Mouse (Mus musculus) common myeloid progenitor, adult 5-6 weeks (primary cell): Measurements from ENCODE around the gene Lysmd1. TPM values are rescaled to one million over a fixed set of nuclear protein-coding genes. Genes with fewer than 3 reads are reported as not detected.

Source experiments
- ATAC-seq: replicated peaks from 2 replicates; pipeline ENCODE4 v1.8.0; 2016; ENCODE audit warnings: low read depth, mild to moderate bottlenecking, moderate TSS enrichment, inconsistent platforms; ENCODE audit not compliant: poor library complexity, severe bottlenecking
- total RNA-seq: library from RNA; stranded (forward); fragments of 200-1000, 187-1606 nt; gene quantifications from 2 replicates; pipeline ENCODE4 v1.2.3, GENCODE M21; 2017

Gene Lysmd1
- total RNA-seq, 1 experiment from 2014 or later, result 6.9 TPM

DNA sequence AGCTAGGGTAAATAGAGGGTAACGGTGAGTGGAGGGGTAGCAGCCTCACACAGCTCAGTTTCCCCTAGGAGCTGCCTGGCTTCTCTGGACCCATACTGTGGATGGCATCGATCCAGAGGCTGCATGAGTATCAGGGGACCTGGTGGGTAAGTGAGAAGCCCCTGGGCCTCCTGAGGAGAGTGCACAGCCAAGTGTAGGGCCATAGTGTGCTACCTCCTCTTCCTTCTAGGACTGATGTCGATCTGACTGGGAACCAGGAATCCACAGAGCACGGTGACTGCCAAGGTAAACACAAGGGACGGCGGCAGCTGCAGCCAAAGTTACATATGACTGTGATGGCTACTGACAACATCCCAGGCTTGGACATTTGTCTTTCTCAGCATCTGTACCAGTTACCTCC, 37.2 kb downstream of the Lysmd1 start:
- no peak for ATAC-seq

DNA sequence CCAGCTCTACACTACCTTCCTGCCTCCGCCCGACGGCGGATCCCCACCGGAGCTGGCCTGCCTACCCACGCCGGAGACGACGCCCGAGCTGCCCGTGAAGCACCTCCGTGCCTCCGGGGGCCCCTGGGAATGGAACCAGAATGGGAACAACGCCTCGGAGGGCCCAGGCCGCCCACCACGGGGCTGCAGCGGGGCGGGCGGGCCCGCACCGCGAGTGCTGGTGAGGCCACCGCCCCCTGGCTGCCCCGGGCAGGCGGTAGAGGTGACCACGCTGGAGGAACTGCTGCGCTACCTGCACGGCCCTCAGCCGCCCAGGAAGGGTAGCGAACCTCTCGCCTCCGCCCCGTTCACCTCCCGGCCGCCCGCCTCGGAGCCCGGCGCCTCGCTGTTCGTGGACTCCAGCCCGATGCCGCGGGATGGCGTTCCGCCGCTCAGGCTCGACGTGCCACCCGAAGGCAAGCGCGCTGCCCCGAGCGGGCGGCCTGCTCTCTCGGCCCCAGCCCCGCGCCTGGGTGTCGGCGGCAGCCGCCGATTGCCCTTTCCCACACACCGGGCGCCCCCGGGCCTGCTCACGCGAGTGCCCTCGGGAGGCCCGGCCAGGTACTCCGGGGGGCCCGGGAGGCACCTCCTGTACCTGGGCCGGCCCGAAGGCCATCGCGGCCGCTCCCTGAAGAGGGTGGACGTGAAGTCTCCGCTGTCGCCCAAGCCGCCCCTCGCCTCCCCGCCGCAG, 38.8 kb downstream of the Lysmd1 start:
- ATAC-seq, result no peak

GRCm38 (mm10) chr3:95173256-95173949, 39.5 kb downstream of the Lysmd1 start:
- ATAC-seq, result peak; percentile 29

DNA sequence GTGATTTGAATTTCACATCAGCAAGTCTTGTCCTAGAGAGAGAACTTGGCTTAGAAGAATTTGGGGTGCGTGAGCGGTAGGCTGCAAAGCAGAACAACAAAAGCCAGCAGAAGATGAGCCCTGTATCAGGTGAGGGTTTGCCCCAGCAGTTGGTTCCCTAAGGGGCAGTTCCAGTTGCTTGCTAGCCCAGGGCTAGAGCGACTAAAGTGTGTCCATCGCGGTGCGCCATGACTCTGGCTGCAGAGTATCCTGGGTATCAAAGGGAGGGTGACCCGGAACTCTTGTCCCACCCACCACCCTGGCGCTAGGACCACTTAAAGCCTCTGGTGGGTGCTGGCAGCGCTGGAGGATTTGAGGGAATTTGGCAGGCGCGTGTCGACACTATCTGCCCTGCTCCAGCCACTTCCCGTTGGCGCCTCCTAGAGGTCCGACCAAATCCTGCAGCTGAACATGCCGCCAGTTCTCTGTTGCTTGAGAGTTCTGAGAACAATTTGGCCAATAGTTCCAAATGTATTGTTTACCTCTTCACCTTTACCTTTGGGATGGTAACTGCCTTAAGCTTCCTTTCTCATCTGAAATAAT, 40.2 kb downstream of the Lysmd1 start:
- ATAC-seq, result peak; percentile 87

GRCm38 (mm10) chr3:95176500-95176899, 42.6 kb downstream of the Lysmd1 start:
- no peak for ATAC-seq

- ATAC-seq, result no peak
Measured at GRCm38 (mm10) chr3:95177583-95177982, 43.7 kb downstream of the Lysmd1 start.

DNA sequence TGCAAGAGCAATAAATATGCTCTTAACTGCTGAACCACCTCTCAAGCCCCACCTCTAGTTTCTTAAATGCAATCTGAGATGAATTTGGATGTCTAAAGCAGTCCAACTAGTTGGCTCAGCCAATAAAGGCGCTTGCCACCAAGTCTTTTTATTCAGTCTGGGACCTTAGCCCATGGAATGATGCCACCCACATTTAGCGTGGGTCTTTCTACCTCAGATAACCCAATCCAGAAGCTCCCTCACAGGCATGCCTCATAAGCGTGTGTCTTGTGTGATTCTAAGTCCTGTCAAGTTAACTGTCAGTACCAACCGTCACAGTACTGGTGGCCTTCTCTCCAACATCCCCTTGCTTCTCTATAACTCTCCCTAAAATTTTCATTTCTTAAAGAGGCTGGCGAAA, 45.1 kb downstream of the Lysmd1 start:
- no peak for ATAC-seq

- ATAC-seq, result no peak
Measured at GRCm38 (mm10) chr3:95179890-95180289, 46.0 kb downstream of the Lysmd1 start.

GRCm38 (mm10) chr3:95181841-95182240, 48.0 kb downstream of the Lysmd1 start:
- ATAC-seq, result no peak

GRCm38 (mm10) chr3:95184796-95185577, 51.1 kb downstream of the Lysmd1 start:
- ATAC-seq, result no peak

DNA sequence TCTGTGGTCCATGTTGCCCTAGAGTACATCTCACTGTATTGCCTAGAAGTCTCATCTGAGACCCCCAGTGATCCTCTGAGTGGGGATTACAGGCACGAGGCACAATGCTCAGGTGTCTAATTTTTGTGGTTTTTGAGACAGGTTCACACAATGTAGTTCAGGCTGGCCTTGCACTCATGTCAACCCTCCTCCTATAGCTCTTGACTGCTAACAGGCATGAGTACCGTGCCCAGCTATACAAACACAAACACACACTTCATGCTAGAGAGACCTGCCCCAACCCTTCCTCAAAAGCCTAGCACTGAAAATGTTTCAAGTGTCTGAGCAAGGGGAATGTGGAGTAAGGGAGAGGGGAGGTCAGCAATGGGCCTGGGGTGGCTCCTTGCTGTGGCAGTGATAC, 52.2 kb downstream of the Lysmd1 start:
- ATAC-seq, result no peak

DNA sequence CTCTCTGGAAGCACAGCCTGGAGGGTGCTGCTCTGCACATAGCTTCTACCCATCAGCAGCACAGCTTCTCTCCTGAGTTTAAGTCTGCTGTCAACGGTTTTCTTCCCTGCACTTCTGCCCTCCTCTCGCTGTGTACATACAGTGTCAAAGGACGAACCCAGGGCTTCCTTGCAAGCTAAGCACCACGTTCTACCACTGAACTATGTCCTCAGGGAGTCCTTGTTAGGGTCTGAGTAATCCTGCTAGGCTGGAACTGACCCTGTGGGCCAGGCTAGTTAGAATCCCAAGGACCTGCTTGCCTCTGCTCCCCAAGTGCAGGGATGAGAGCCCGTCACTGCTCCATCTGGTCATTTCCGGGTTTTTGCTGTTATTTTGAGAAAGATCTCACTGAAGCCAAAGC, 53.0 kb downstream of the Lysmd1 start:
- no peak for ATAC-seq

Other genes starting within 250 kb of the Lysmd1 start
- gene Psmb4, start 247.1 kb upstream of the Lysmd1 start, total RNA-seq, result 192 and 193 TPM in 2 replicates
- gene Selenbp1, start 201.0 kb upstream of the Lysmd1 start, total RNA-seq, result 41.5 and 57.4 TPM in 2 replicates
- gene Rfx5, start 180.0 kb upstream of the Lysmd1 start, total RNA-seq, result 24.3 and 27.3 TPM in 2 replicates
- gene Pi4kb, start 159.4 kb upstream of the Lysmd1 start, total RNA-seq, result 11.6 and 43.0 TPM in 2 replicates
- 18.2 and 20.6 TPM in 2 replicates for gene Zfp687, start 118.6 kb upstream of the Lysmd1 start, total RNA-seq
- gene Psmd4, start 91.5 kb upstream of the Lysmd1 start, total RNA-seq, result 210 and 232 TPM in 2 replicates
- 13.3 and 19.2 TPM in 2 replicates for gene Pip5k1a, start 27.2 kb upstream of the Lysmd1 start, total RNA-seq
- gene Vps72, start 23.1 kb upstream of the Lysmd1 start, total RNA-seq, result 82.0 and 161 TPM in 2 replicates
- gene Tmod4, start 9.6 kb upstream of the Lysmd1 start, total RNA-seq, result not detected in 2 replicates
- gene Scnm1, start 77 bp upstream of the Lysmd1 start, total RNA-seq, result 59.6 and 88.2 TPM in 2 replicates
- gene Tnfaip8l2, start 8.3 kb downstream of the Lysmd1 start, total RNA-seq, result 21.8 and 38.5 TPM in 2 replicates
- gene Sema6c, start 26.4 kb downstream of the Lysmd1 start, total RNA-seq, result 0.64 and 4.6 TPM in 2 replicates
- 50.1 and 53.9 TPM in 2 replicates for gene Gabpb2, start 83.8 kb downstream of the Lysmd1 start, total RNA-seq
- 55.4 and 57.6 TPM in 2 replicates for gene Cdc42se1, start 94.6 kb downstream of the Lysmd1 start, total RNA-seq
- gene Mllt11, start 98.1 kb downstream of the Lysmd1 start, total RNA-seq, result 7.9 and 9.2 TPM in 2 replicates
- gene Gm128, start 107.5 kb downstream of the Lysmd1 start, total RNA-seq, result 0.64 and 0.82 TPM in 2 replicates
- not detected in 2 replicates for gene Bnipl, start 117.1 kb downstream of the Lysmd1 start, total RNA-seq
- 26.2 and 31.4 TPM in 2 replicates for gene Mindy1, start 147.3 kb downstream of the Lysmd1 start, total RNA-seq
- gene Prune1, start 148.0 kb downstream of the Lysmd1 start, total RNA-seq, result 8.4 and 10.3 TPM in 2 replicates
- 5.9 and 12.1 TPM in 2 replicates for gene Anxa9, start 173.1 kb downstream of the Lysmd1 start, total RNA-seq
- 94.9 and 102 TPM in 2 replicates for gene Cers2, start 180.7 kb downstream of the Lysmd1 start, total RNA-seq
- 35.8 and 44.9 TPM in 2 replicates for gene Setdb1, start 223.1 kb downstream of the Lysmd1 start, total RNA-seq